Mouse (Mus musculus): Measurements from ENCODE around the gene 2810004N23Rik.

DNA sequence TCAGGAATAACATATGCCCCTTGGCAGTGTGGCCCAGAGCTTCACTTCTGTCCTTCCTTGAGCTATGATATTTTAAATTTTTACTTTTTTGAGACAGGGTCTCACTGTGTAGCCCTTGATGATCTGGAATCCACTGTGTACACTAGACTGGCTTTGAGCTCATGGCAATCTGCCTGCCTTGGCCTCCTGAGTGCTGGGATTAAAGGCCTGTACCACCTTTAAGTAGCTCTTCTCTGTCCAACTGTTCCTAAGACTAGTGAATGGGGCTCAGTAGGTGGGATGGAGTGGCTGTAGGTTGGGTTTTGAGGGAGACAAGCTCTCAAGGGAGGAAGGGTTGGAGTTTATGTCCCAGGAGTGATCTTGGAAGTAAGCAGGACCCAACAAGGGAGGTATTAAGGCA is 27.1 kb downstream of the 2810004N23Rik start:
- TF ChIP-seq POLR2A (IDR thresholded peaks at IDR 0.05; ENCODE audit: insufficient read depth, low read depth, low read length) = no peak
- no peak for TF ChIP-seq CTCF (IDR thresholded peaks at IDR 0.05; ENCODE audit: insufficient read depth, low read depth, low read length)
